Mouse (Mus musculus): ENCODE data around the gene Gm20479.

The Gm20479 gene

DNA sequence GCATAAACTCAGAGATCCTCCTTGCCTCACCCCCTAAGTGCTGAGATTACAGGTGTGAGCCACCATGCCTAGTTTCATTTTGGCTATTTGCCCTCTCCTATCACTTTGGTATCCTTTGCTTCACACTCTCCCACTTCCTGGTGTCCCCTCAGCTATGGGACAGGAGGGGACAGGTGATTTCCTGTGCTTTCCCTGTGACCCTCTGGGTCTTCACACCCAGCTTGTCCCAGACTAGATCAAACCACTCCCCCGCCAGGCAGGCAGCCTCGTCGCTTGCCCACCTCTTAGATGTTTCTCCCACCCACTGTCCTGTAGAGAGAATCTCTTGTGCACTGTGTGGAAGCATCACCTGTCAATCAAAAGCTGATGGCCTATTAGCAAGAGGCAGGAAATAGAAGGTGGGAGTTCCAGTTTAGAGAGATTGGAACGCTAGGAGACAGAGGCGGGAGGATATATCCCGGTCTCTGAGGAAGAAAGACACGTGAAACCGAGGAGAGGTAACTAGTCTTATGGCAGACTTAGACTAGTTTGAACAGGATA is 46.2 kb downstream of the Gm20479 start:
- DNase-seq (ENCODE audit: low spot score) = no peak

DNA sequence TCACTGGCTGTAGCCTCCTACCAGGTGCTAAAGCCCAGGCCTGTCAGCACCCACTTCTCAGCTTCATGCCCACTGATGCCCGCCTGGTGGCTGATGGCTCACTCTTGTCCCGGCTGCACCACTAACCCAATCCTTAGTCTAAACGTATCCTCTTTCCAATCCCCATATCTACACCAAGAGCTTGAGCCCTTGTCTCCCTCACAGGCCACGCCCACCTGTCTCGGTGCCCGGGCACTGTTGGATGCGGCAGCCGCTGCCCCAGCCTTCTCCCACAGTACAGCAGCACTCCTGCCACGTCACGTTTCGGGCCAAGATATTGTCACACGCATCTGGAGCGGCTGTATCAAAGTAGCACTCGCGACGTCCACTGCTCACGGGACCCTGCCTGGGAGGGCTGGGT is 46.9 kb downstream of the Gm20479 start:
- DNase-seq (ENCODE audit: low spot score) = peak; percentile 75

DNA sequence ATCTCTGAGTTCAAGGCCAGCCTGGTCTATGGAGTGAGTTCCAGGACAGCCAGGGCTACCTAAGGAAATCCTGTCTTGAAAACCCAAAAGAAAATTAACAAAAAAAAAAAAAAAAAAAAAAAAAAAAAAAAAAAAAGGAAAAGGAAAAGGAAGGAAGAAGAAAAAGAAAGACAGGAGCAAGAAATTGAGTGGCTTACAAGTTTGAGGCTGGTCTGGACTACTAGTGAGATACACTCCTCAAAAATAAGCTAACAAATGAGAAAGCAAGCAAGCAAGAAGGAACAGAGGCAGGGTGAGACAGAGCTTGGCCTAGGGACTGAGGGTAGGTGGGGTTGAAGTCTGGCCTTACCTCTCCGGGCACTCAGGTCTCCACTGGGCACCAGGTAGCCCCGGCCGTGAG is 47.4 kb downstream of the Gm20479 start:
- DNase-seq (ENCODE audit: low spot score) = no peak

DNA sequence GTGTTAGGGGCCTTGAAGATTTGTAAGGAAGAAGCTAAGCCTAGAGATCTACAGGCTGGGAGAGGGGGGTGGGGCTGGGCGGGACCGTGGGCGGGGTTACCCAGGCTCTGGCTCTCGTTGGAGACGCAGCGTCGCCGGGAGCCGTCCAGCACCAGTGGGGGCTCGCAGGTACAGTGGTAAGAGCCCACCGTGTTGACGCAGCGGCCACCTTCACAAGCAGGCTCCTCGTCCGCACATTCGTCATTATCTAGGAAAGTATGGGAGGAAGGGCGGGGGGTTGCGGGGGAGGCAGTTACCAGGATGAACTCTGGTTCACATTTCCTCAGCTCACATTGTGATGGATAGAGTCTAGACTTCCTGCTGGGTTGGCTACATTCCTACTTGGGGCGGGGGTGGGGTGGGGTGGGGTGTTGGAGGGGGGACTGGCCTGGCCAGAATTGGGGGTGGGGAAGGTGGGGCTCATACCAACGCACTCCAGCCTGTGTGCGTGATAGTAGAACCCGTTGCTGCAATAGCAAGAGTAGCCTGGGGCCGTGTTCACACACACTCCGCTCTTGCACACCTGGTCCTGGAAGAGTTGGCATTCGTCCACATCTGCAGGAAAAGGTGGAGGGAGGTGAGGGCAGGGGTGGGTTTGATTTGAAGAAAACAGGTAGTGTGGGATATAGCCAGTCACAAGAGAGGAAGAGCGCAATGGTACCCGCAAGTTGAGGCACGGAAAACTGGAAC is 48.2 kb downstream of the Gm20479 start:
- DNase-seq (ENCODE audit: low spot score) = peak; percentile 50

DNA sequence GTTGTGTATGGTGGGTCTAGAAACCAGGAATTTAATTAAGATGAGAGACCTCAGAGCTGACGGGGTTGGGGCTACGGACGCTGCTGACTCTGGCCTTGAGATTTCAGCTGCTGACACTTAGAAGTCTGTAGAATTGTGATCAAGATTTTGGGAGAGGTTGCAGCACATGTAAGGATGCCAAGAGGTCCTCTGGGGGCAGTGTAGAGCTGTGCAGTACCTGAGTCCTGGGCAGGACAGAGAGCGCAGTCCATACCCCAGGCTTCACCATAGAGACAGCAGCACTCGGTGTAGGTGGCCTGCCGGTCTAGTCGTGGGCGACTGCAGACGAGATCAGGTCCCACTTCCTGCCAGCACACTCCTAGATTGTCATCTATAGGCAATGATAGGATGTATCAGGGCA is 49.7 kb downstream of the Gm20479 start:
- DNase-seq (ENCODE audit: low spot score) = no peak

DNA sequence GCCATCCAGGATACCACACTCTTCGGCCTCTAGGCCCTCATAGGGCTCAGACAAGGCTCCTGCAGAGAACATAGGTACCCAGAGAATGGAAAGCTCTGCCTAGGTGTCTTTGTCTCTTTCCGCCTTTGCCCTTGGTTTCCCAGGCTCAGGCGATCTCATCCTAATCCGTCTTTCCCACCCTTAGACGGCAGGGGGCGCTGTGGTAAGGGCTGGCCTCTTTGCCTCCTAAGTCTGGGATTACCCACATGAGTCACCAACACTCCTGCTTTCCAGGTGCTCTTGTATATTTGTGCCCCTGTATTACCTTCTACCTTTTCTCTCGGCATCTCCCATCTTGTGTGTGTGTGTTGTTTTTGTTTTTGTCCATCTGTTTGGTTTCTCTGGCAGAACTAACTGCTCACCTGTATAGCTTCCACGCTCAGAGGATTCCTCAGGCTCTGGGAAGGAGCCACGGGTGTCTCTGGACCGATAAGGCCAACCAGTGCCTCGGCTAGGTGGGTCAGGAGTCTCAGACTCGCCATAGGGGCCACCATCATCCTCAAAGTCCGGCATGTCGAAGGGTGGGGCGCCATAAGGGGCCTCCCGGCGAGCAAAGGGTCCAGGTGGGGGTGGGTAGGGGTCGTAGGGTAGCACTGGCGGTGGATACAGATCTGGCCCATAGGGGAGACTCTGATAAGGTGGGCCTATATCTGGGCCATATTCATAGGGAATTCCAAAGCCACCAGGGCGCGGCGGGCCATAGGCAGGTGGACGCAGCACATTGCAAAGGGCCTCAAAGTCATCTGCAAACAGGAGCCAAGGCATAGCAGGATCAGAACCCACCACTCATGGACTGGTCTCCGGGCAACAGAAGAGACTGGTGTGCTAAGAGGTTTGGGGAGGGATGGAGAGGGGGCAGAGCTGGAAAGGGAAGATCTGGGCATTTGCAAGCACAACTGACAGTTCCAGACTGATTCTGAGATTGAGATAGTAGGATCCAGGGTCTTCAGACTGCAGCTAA is 50.8 kb downstream of the Gm20479 start:
- peak; percentile 80 for DNase-seq (ENCODE audit: low spot score)

DNA sequence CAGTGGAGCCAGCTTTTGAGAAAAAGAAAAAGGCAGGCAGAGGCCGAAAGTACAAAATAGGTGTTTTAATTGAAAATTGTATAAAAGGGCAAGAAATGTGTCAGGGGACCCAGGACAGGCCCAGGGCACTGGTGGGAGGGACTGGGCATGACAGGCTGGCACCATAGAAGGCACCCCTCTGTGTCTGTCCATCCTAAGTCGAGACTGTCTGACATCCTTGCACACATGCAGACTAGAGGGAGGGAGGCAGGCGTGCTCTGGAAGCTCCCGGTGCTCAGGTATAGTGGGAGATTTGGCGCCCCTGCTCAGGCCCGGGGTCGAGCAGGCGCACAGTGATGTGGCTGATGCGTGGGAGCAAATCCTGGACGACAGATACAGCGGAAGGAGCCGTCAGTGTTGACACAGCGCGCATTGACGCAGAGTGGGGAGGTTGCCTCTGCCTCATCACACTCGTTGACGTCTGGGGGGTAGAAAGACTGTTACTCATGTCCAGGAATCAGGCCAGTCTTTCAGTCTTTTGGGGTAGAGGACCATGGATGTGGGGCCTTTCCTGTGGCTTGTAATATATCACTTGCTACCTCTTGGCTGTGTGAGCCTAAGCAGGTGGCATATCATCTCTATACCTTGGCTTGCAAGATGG is 52.0 kb downstream of the Gm20479 start:
- DNase-seq (ENCODE audit: low spot score) = no peak
